Mouse (Mus musculus) brown adipose tissue, adult 24 weeks (tissue): ENCODE data around the gene Maff. TPM values are rescaled to one million over a fixed set of nuclear protein-coding genes. Genes with fewer than 3 reads are reported as not detected.

Source experiments
- H3K27ac ChIP-seq: fragments of 200-500 bp; replicated peaks from 2 replicates; pipeline ENCODE4 v1.5.1; 2012; ENCODE audit warnings: low read depth, mild to moderate bottlenecking, low read length
- H3K4me1 ChIP-seq: fragments of 200-500 bp; 2 replicates; pipeline ENCODE4 v1.6.1; 2012; ENCODE audit warnings: low read length, mixed read lengths; ENCODE audit not compliant: control insufficient read depth, insufficient read depth, insufficient read length
- H3K4me3 ChIP-seq: fragments of 200-500 bp; 2 replicates; pipeline ENCODE4 v1.5.1; 2012; ENCODE audit warnings: low read depth, mild to moderate bottlenecking, low read length, moderate library complexity; ENCODE audit not compliant: insufficient read depth
- polyA plus RNA-seq: library from polyadenylated mRNA; stranded (reverse); fragments of >200 nt; gene quantifications from 2 replicates; pipeline ENCODE4 v1.2.4, GENCODE M21; 2012; ENCODE audit not compliant: missing spikeins, insufficient read depth, insufficient read length

Gene Maff
- 9.8 and 11.4 TPM in 2 replicates for polyA plus RNA-seq

GRCm38 (mm10) chr15:79346051-79346793, at the start of gene Maff:
Gene Maff (plus strand): TSS chr15:79346621.
- peaks cover 11% of the 10 kb centered on the region for H3K4me1 ChIP-seq
- peak within 1 kb of the TSS; percentile 77 for H3K27ac ChIP-seq
- H3K4me3 ChIP-seq: peak within 1 kb of the TSS; percentile 85

GRCm38 (mm10) chr15:79298553-79298952, 47.9 kb upstream of the Maff start:
- Histone ChIP-seq H3K4me1 (no peaks in the 10 kb centered on the region), H3K4me3 (no peak overlapping the region), H3K27ac (no peak overlapping the region)

- no peaks in the 10 kb centered on the region for H3K4me1 ChIP-seq
- H3K27ac ChIP-seq: no peak overlapping the region
- H3K4me3 ChIP-seq: no peak overlapping the region
Observed at GRCm38 (mm10) chr15:79299563-79300155, 46.8 kb upstream of the Maff start.

- Histone ChIP-seq H3K4me1 (no peaks in the 10 kb centered on the region), H3K27ac (no peak overlapping the region), H3K4me3 (no peak overlapping the region)
Observed at GRCm38 (mm10) chr15:79303725-79304124, 42.7 kb upstream of the Maff start.

- H3K4me1 ChIP-seq: no peaks in the 10 kb centered on the region
Observed at GRCm38 (mm10) chr15:79304832-79305231, 41.6 kb upstream of the Maff start.

GRCm38 (mm10) chr15:79306043-79306637, 40.3 kb upstream of the Maff start:
- no peak overlapping the region for H3K27ac ChIP-seq
- H3K4me1 ChIP-seq: no peaks in the 10 kb centered on the region
- no peak overlapping the region for H3K4me3 ChIP-seq

More at GRCm38 (mm10) chr15:79304832-79305231, 41.6 kb upstream of the Maff start:
- H3K4me3 ChIP-seq: no peak overlapping the region
- no peak overlapping the region for H3K27ac ChIP-seq

GRCm38 (mm10) chr15:79307861-79308260, 38.6 kb upstream of the Maff start:
- no peak overlapping the region for H3K27ac ChIP-seq
- H3K4me1 ChIP-seq: no peaks in the 10 kb centered on the region
- no peak overlapping the region for H3K4me3 ChIP-seq

GRCm38 (mm10) chr15:79313848-79314369, 32.5 kb upstream of the Maff start:
- no peak overlapping the region for H3K4me3 ChIP-seq
- no peak overlapping the region for H3K27ac ChIP-seq
- H3K4me1 ChIP-seq: no peaks in the 10 kb centered on the region

- Histone ChIP-seq H3K27ac (no peak overlapping the region), H3K4me1 (peaks cover 19% of the 10 kb centered on the region), H3K4me3 (no peak overlapping the region)
Observed at GRCm38 (mm10) chr15:79321733-79322190, 24.7 kb upstream of the Maff start.

GRCm38 (mm10) chr15:79322281-79322990, 24.0 kb upstream of the Maff start:
- Histone ChIP-seq H3K4me1 (peaks cover 26% of the 10 kb centered on the region), H3K4me3 (no peak overlapping the region), H3K27ac (peak overlapping the region; percentile 76)

- H3K4me1 ChIP-seq: peaks cover 27% of the 10 kb centered on the region
- no peak overlapping the region for H3K4me3 ChIP-seq
Observed at GRCm38 (mm10) chr15:79322991-79323790, 23.2 kb upstream of the Maff start.

GRCm38 (mm10) chr15:79323791-79324155, 22.6 kb upstream of the Maff start:
- H3K4me3 ChIP-seq: no peak overlapping the region
- peaks cover 27% of the 10 kb centered on the region for H3K4me1 ChIP-seq
- H3K27ac ChIP-seq: peak overlapping the region; percentile 95

More at GRCm38 (mm10) chr15:79322991-79323790, 23.2 kb upstream of the Maff start:
- H3K27ac ChIP-seq: peak overlapping the region; percentile 95

GRCm38 (mm10) chr15:79324373-79324772, 22.0 kb upstream of the Maff start:
- peak overlapping the region; percentile 95 for H3K27ac ChIP-seq
- H3K4me3 ChIP-seq: no peak overlapping the region
- H3K4me1 ChIP-seq: peaks cover 27% of the 10 kb centered on the region

- no peak overlapping the region for H3K27ac ChIP-seq
- no peak overlapping the region for H3K4me3 ChIP-seq
- peaks cover 27% of the 10 kb centered on the region for H3K4me1 ChIP-seq
Observed at GRCm38 (mm10) chr15:79325742-79326141, 20.7 kb upstream of the Maff start.
